Mouse (Mus musculus): ENCODE data around the gene Rab28. TPM values are rescaled to one million over a fixed set of nuclear protein-coding genes. Genes with fewer than 3 reads are reported as not detected.

Gene Rab28
- 36.5 and 97.9 TPM in 2 replicates for polyA plus RNA-seq (2012; ENCODE audit: low replicate concordance)

GRCm38 (mm10) chr5:41708051-41708630 lies at the start of gene Rab28:
Rab28 (minus strand) TSS chr5:41708157.

Other genes with a start within 250 kb of the Rab28 start
- 0.17 TPM in 1 of 2 replicates, not detected in the other for gene Nkx3-2, start 56.3 kb upstream of the Rab28 start, polyA plus RNA-seq (2012; ENCODE audit: low replicate concordance)
- 11.1 and 23.6 TPM in 2 replicates for gene Bod1l, start 136.2 kb upstream of the Rab28 start, polyA plus RNA-seq (2012; ENCODE audit: low replicate concordance)